Mouse (Mus musculus): ENCODE results near the gene Sept9. TPM values are rescaled to one million over a fixed set of nuclear protein-coding genes. Genes with fewer than 3 reads are reported as not detected.
A peak's percentile ranks its signal among the peaks of the same experiment; 100 is the strongest.

Sept9 gene
- polyA plus RNA-seq, 1 experiment = 12.2 TPM

- no peaks in the 10 kb centered on the region for H3K27me3 ChIP-seq (ENCODE audit: control insufficient read depth, insufficient read depth, low read length)
- TF ChIP-seq POLR2A (IDR thresholded peaks at IDR 0.05; ENCODE audit: control insufficient read depth, low read depth, low read length) = no peak
- TF ChIP-seq CTCF (IDR thresholded peaks at IDR 0.05; ENCODE audit: control insufficient read depth, insufficient read depth, insufficient replicate concordance, low read depth, low read length) = no peak
- H3K4me1 ChIP-seq (ENCODE audit: control insufficient read depth, insufficient read depth, low read length) = peaks cover 12% of the 10 kb centered on the region
- no peak overlapping the region for H3K27ac ChIP-seq (ENCODE audit: control insufficient read depth, insufficient read depth, low read depth, low read length)
- no peak overlapping the region for H3K4me3 ChIP-seq (ENCODE audit: control insufficient read depth, low read depth, low read length)
- H3K36me3 ChIP-seq (ENCODE audit: control insufficient read depth, insufficient read depth, low read length) = no peaks in the 10 kb centered on the region
These were observed 130.9 kb downstream of the Sept9 start for GRCm38 (mm10) chr11:117330076-117330950.

- no peaks in the 10 kb centered on the region for H3K36me3 ChIP-seq (ENCODE audit: control insufficient read depth, insufficient read depth, low read length)
- peaks cover 12% of the 10 kb centered on the region for H3K4me1 ChIP-seq (ENCODE audit: control insufficient read depth, insufficient read depth, low read length)
- TF ChIP-seq CTCF (IDR thresholded peaks at IDR 0.05; ENCODE audit: control insufficient read depth, insufficient read depth, insufficient replicate concordance, low read depth, low read length) (no peak), POLR2A (IDR thresholded peaks at IDR 0.05; ENCODE audit: control insufficient read depth, low read depth, low read length) (no peak)
- no peak overlapping the region for H3K27ac ChIP-seq (ENCODE audit: control insufficient read depth, insufficient read depth, low read depth, low read length)
- no peak overlapping the region for H3K4me3 ChIP-seq (ENCODE audit: control insufficient read depth, low read depth, low read length)
- no peaks in the 10 kb centered on the region for H3K27me3 ChIP-seq (ENCODE audit: control insufficient read depth, insufficient read depth, low read length)
These were observed 131.4 kb downstream of the Sept9 start for GRCm38 (mm10) chr11:117330951-117331254.

GRCm38 (mm10) chr11:117331361-117332241 is 132.1 kb downstream of the Sept9 start:
- Histone ChIP-seq H3K4me1 (ENCODE audit: control insufficient read depth, insufficient read depth, low read length) (peaks cover 12% of the 10 kb centered on the region), H3K27ac (ENCODE audit: control insufficient read depth, insufficient read depth, low read depth, low read length) (no peak overlapping the region), H3K27me3 (ENCODE audit: control insufficient read depth, insufficient read depth, low read length) (no peaks in the 10 kb centered on the region), H3K36me3 (ENCODE audit: control insufficient read depth, insufficient read depth, low read length) (no peaks in the 10 kb centered on the region), H3K4me3 (ENCODE audit: control insufficient read depth, low read depth, low read length) (no peak overlapping the region)
- TF ChIP-seq CTCF (IDR thresholded peaks at IDR 0.05; ENCODE audit: control insufficient read depth, insufficient read depth, insufficient replicate concordance, low read depth, low read length) (no peak), POLR2A (IDR thresholded peaks at IDR 0.05; ENCODE audit: control insufficient read depth, low read depth, low read length) (no peak)

- H3K36me3 ChIP-seq (ENCODE audit: control insufficient read depth, insufficient read depth, low read length) = no peaks in the 10 kb centered on the region
- no peaks in the 10 kb centered on the region for H3K27me3 ChIP-seq (ENCODE audit: control insufficient read depth, insufficient read depth, low read length)
- peak overlapping the region; percentile 20; the same call in 1 of the 2 replicates for H3K4me3 ChIP-seq (ENCODE audit: control insufficient read depth, low read depth, low read length)
- TF ChIP-seq CTCF (IDR thresholded peaks at IDR 0.05; ENCODE audit: control insufficient read depth, insufficient read depth, insufficient replicate concordance, low read depth, low read length) (no peak), POLR2A (IDR thresholded peaks at IDR 0.05; ENCODE audit: control insufficient read depth, low read depth, low read length) (no peak)
- H3K27ac ChIP-seq (ENCODE audit: control insufficient read depth, insufficient read depth, low read depth, low read length) = no peak overlapping the region
- peaks cover 12% of the 10 kb centered on the region for H3K4me1 ChIP-seq (ENCODE audit: control insufficient read depth, insufficient read depth, low read length)
These were observed 133.0 kb downstream of the Sept9 start for GRCm38 (mm10) chr11:117332242-117333149.

- Histone ChIP-seq H3K27ac (ENCODE audit: control insufficient read depth, insufficient read depth, low read depth, low read length) (no peak overlapping the region), H3K27me3 (ENCODE audit: control insufficient read depth, insufficient read depth, low read length) (no peaks in the 10 kb centered on the region), H3K4me1 (ENCODE audit: control insufficient read depth, insufficient read depth, low read length) (peaks cover 12% of the 10 kb centered on the region), H3K36me3 (ENCODE audit: control insufficient read depth, insufficient read depth, low read length) (no peaks in the 10 kb centered on the region), H3K4me3 (ENCODE audit: control insufficient read depth, low read depth, low read length) (no peak overlapping the region)
- TF ChIP-seq CTCF (IDR thresholded peaks at IDR 0.05; ENCODE audit: control insufficient read depth, insufficient read depth, insufficient replicate concordance, low read depth, low read length) (no peak), POLR2A (IDR thresholded peaks at IDR 0.05; ENCODE audit: control insufficient read depth, low read depth, low read length) (no peak)
These were observed 133.8 kb downstream of the Sept9 start for GRCm38 (mm10) chr11:117333150-117333715.

- H3K27me3 ChIP-seq (ENCODE audit: control insufficient read depth, insufficient read depth, low read length) = no peaks in the 10 kb centered on the region
- no peaks in the 10 kb centered on the region for H3K36me3 ChIP-seq (ENCODE audit: control insufficient read depth, insufficient read depth, low read length)
- peaks cover 12% of the 10 kb centered on the region for H3K4me1 ChIP-seq (ENCODE audit: control insufficient read depth, insufficient read depth, low read length)
- H3K27ac ChIP-seq (ENCODE audit: control insufficient read depth, insufficient read depth, low read depth, low read length) = no peak overlapping the region
- TF ChIP-seq CTCF (IDR thresholded peaks at IDR 0.05; ENCODE audit: control insufficient read depth, insufficient read depth, insufficient replicate concordance, low read depth, low read length) = no peak
- no peak for TF ChIP-seq POLR2A (IDR thresholded peaks at IDR 0.05; ENCODE audit: control insufficient read depth, low read depth, low read length)
- no peak overlapping the region for H3K4me3 ChIP-seq (ENCODE audit: control insufficient read depth, low read depth, low read length)
These were observed 134.6 kb downstream of the Sept9 start for GRCm38 (mm10) chr11:117334101-117334500.
